Mouse (Mus musculus): ENCODE results near the gene Bud31. TPM values are rescaled to one million over a fixed set of nuclear protein-coding genes. Genes with fewer than 3 reads are reported as not detected.

The Bud31 gene
- polyA plus RNA-seq, 1 experiment, result 52.8 TPM

- Histone ChIP-seq H3K27me3 (ENCODE audit: control insufficient read depth, insufficient read depth, low read length) (no peaks in the 10 kb centered on the region), H3K4me3 (ENCODE audit: low read depth, low read length) (peak overlapping the region; percentile 99), H3K4me1 (ENCODE audit: control insufficient read depth, insufficient read depth, insufficient read length, low read length) (peaks cover 20% of the 10 kb centered on the region), H3K36me3 (ENCODE audit: control insufficient read depth, insufficient read depth, low read length) (peaks cover 2% of the 10 kb centered on the region; the same call in 1 of the 2 replicates), H3K27ac (ENCODE audit: insufficient read depth, low read depth, low read length) (peak overlapping the region; percentile 90)
- no peak for TF ChIP-seq CTCF (IDR thresholded peaks at IDR 0.05; ENCODE audit: extremely low read depth, insufficient read length, insufficient replicate concordance, low read depth, low read length)
- TF ChIP-seq POLR2A (IDR thresholded peaks at IDR 0.05; ENCODE audit: low read depth, low read length), result no peak
- 49% methylated on average over 5 of the region's 5 CpGs for WGBS
These were observed 24.4 kb upstream of the Bud31 start for GRCm38 (mm10) chr5:145115736-145116135.

GRCm38 (mm10) chr5:145116316-145116715, 23.8 kb upstream of the Bud31 start:
- Histone ChIP-seq H3K4me1 (ENCODE audit: control insufficient read depth, insufficient read depth, insufficient read length, low read length) (peaks cover 21% of the 10 kb centered on the region), H3K36me3 (ENCODE audit: control insufficient read depth, insufficient read depth, low read length) (peaks cover 2% of the 10 kb centered on the region; the same call in 1 of the 2 replicates), H3K27ac (ENCODE audit: insufficient read depth, low read depth, low read length) (peak overlapping the region; percentile 93), H3K27me3 (ENCODE audit: control insufficient read depth, insufficient read depth, low read length) (no peaks in the 10 kb centered on the region), H3K4me3 (ENCODE audit: low read depth, low read length) (peak overlapping the region; percentile 48)
- 3% methylated on average over 4 of the region's 4 CpGs for WGBS
- TF ChIP-seq CTCF (IDR thresholded peaks at IDR 0.05; ENCODE audit: extremely low read depth, insufficient read length, insufficient replicate concordance, low read depth, low read length), result no peak
- TF ChIP-seq POLR2A (IDR thresholded peaks at IDR 0.05; ENCODE audit: low read depth, low read length), result no peak

GRCm38 (mm10) chr5:145116916-145117315, 23.2 kb upstream of the Bud31 start:
- TF ChIP-seq POLR2A (IDR thresholded peaks at IDR 0.05; ENCODE audit: low read depth, low read length), result no peak
- peak; percentile 75; the same call in 1 of the 2 replicates for TF ChIP-seq CTCF (IDR thresholded peaks at IDR 0.05; ENCODE audit: extremely low read depth, insufficient read length, insufficient replicate concordance, low read depth, low read length)
- peak overlapping the region; percentile 48 for H3K4me3 ChIP-seq (ENCODE audit: low read depth, low read length)
- WGBS, result 24% methylated on average over 10 of the region's 10 CpGs

GRCm38 (mm10) chr5:145118005-145118404, 22.2 kb upstream of the Bud31 start:
- no peak overlapping the region for H3K27ac ChIP-seq (ENCODE audit: insufficient read depth, low read depth, low read length)
- H3K36me3 ChIP-seq (ENCODE audit: control insufficient read depth, insufficient read depth, low read length), result peaks cover 15% of the 10 kb centered on the region
- no peaks in the 10 kb centered on the region for H3K27me3 ChIP-seq (ENCODE audit: control insufficient read depth, insufficient read depth, low read length)
- H3K4me1 ChIP-seq (ENCODE audit: control insufficient read depth, insufficient read depth, insufficient read length, low read length), result peaks cover 23% of the 10 kb centered on the region
- WGBS, result 60% methylated on average over 6 of the region's 6 CpGs
- TF ChIP-seq POLR2A (IDR thresholded peaks at IDR 0.05; ENCODE audit: low read depth, low read length) (no peak), CTCF (IDR thresholded peaks at IDR 0.05; ENCODE audit: extremely low read depth, insufficient read length, insufficient replicate concordance, low read depth, low read length) (no peak)
- no peak overlapping the region for H3K4me3 ChIP-seq (ENCODE audit: low read depth, low read length)

More at GRCm38 (mm10) chr5:145116916-145117315, 23.2 kb upstream of the Bud31 start:
- Histone ChIP-seq H3K27ac (ENCODE audit: insufficient read depth, low read depth, low read length) (peak overlapping the region; percentile 93), H3K4me1 (ENCODE audit: control insufficient read depth, insufficient read depth, insufficient read length, low read length) (peaks cover 23% of the 10 kb centered on the region), H3K36me3 (ENCODE audit: control insufficient read depth, insufficient read depth, low read length) (peaks cover 6% of the 10 kb centered on the region), H3K27me3 (ENCODE audit: control insufficient read depth, insufficient read depth, low read length) (no peaks in the 10 kb centered on the region)

- peaks cover 20% of the 10 kb centered on the region for H3K36me3 ChIP-seq (ENCODE audit: control insufficient read depth, insufficient read depth, low read length)
- no peaks in the 10 kb centered on the region for H3K27me3 ChIP-seq (ENCODE audit: control insufficient read depth, insufficient read depth, low read length)
- H3K4me3 ChIP-seq (ENCODE audit: low read depth, low read length), result no peak overlapping the region
- 92% methylated on average over 5 of the region's 5 CpGs for WGBS
- H3K4me1 ChIP-seq (ENCODE audit: control insufficient read depth, insufficient read depth, insufficient read length, low read length), result peaks cover 23% of the 10 kb centered on the region
- TF ChIP-seq CTCF (IDR thresholded peaks at IDR 0.05; ENCODE audit: extremely low read depth, insufficient read length, insufficient replicate concordance, low read depth, low read length), result no peak
- no peak for TF ChIP-seq POLR2A (IDR thresholded peaks at IDR 0.05; ENCODE audit: low read depth, low read length)
- H3K27ac ChIP-seq (ENCODE audit: insufficient read depth, low read depth, low read length), result no peak overlapping the region
These were observed 21.7 kb upstream of the Bud31 start for GRCm38 (mm10) chr5:145118461-145118860.

GRCm38 (mm10) chr5:145119385-145119784, 20.8 kb upstream of the Bud31 start:
- no peaks in the 10 kb centered on the region for H3K27me3 ChIP-seq (ENCODE audit: control insufficient read depth, insufficient read depth, low read length)
- TF ChIP-seq CTCF (IDR thresholded peaks at IDR 0.05; ENCODE audit: extremely low read depth, insufficient read length, insufficient replicate concordance, low read depth, low read length), result peak; percentile 72; the same call in 1 of the 2 replicates
- no peak for TF ChIP-seq POLR2A (IDR thresholded peaks at IDR 0.05; ENCODE audit: low read depth, low read length)
- H3K4me1 ChIP-seq (ENCODE audit: control insufficient read depth, insufficient read depth, insufficient read length, low read length), result peaks cover 19% of the 10 kb centered on the region
- H3K4me3 ChIP-seq (ENCODE audit: low read depth, low read length), result no peak overlapping the region
- 90% methylated on average over 2 of the region's 2 CpGs for WGBS
- H3K27ac ChIP-seq (ENCODE audit: insufficient read depth, low read depth, low read length), result no peak overlapping the region
- peaks cover 29% of the 10 kb centered on the region for H3K36me3 ChIP-seq (ENCODE audit: control insufficient read depth, insufficient read depth, low read length)

- TF ChIP-seq CTCF (IDR thresholded peaks at IDR 0.05; ENCODE audit: extremely low read depth, insufficient read length, insufficient replicate concordance, low read depth, low read length) (no peak), POLR2A (IDR thresholded peaks at IDR 0.05; ENCODE audit: low read depth, low read length) (no peak)
- Histone ChIP-seq H3K4me3 (ENCODE audit: low read depth, low read length) (no peak overlapping the region), H3K36me3 (ENCODE audit: control insufficient read depth, insufficient read depth, low read length) (peaks cover 44% of the 10 kb centered on the region), H3K4me1 (ENCODE audit: control insufficient read depth, insufficient read depth, insufficient read length, low read length) (peaks cover 18% of the 10 kb centered on the region), H3K27me3 (ENCODE audit: control insufficient read depth, insufficient read depth, low read length) (no peaks in the 10 kb centered on the region), H3K27ac (ENCODE audit: insufficient read depth, low read depth, low read length) (no peak overlapping the region)
- 69% methylated on average over 7 of the region's 7 CpGs for WGBS
These were observed 19.2 kb upstream of the Bud31 start for GRCm38 (mm10) chr5:145120921-145121320.

Measured in small intestine, adult 2 months (tissue).